Mouse (Mus musculus) retina, adult 2 months (tissue): ENCODE data around the gene Cdc45.

Source experiments
- DNase-seq: peaks from one replicate; pipeline ENCODE4 v3.0.0-alpha.2; 2012; ENCODE audit warnings: low read depth, low spot score

The Cdc45 gene

GRCm38 (mm10) chr16:18730640-18731039, 81.1 kb downstream of the Cdc45 start:
- DNase-seq = no peak
